Mouse (Mus musculus) liver, embryonic 14.5 days (tissue): ENCODE results near the gene Hist1h1a.

Experiments
- CTCF ChIP-seq: IDR thresholded peaks from 2 replicates; pipeline ENCODE4 v1.5.1; 2016; ENCODE audit warnings: antibody characterized with exemption, low read depth, control low read depth
- EP300 ChIP-seq: IDR thresholded peaks from 2 replicates; pipeline ENCODE4 v1.6.1; 2016; ENCODE audit warnings: antibody characterized with exemption, low read depth

DNA sequence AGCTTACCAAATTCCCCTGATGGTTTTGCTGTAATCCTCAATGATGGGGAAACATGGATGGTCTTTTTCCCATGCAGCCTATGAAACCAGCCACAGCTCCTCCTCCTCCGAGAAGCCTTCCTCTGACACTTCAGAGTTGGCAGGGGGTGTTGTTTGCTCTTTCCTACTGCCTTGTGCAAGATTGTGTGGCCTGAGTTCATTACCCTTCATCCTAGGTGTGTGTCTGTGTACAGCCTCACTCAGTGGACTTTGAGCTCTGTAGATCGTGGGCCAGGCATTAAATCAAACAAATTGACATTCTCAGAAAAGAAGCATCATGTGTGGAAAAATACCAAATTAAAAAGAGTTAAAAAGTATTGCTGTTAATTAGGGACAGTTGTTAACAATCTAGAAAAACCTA, 41.1 kb downstream of the Hist1h1a start:
- no peak for TF ChIP-seq CTCF
- no peak for TF ChIP-seq EP300
